Mouse (Mus musculus): Measurements from ENCODE around the gene Rabgap1l.

DNA sequence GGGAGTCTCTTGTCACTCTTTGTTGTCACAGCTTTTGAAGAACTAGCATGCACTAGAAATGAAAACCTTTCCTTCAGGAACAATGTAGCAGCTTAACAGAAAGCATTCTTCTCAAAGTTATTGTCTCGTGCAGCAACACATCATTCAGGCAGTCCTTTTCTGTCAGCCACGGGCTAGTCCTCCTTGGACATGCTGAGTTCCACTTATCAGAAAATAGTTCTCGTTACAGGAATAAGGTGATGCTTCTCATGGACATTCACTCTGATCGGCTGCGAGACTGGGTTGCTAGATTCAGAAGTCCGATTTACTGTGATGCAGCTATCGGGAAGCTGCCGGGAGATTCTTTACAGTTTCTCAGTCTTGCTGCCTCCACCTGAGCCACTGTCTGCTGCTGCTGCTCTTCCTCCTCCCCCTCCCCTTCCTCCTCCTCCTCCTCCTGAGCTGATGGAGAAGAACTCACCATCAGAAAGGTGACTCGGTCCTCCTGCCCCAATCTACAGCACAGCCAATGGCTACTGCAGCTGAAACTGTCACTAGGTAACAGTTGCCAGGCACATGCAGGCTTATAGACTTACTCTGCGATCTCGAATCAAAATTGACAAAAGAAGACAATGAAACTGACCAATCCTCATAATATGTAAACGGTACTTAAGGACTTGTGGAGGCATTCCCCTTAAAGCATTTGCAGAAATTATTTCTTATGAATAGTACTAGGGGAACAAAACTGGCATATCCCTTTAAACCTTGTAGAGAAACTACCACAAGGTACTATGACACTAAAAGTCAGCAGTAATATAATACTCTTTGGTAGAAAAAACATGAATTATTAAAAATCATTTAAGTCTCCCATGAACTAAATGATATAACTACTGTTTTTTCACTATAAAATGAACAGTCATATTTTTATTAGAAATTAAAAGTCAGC is 213.4 kb downstream of the Rabgap1l start:
- no peak for TF ChIP-seq CTCF (IDR thresholded peaks at IDR 0.05; ENCODE audit: low read depth, low read length)
- TF ChIP-seq POLR2A (IDR thresholded peaks at IDR 0.05; ENCODE audit: borderline replicate concordance, low read depth, low read length), result no peak
